Mouse (Mus musculus): ENCODE results near the gene Fhl5.

DNA sequence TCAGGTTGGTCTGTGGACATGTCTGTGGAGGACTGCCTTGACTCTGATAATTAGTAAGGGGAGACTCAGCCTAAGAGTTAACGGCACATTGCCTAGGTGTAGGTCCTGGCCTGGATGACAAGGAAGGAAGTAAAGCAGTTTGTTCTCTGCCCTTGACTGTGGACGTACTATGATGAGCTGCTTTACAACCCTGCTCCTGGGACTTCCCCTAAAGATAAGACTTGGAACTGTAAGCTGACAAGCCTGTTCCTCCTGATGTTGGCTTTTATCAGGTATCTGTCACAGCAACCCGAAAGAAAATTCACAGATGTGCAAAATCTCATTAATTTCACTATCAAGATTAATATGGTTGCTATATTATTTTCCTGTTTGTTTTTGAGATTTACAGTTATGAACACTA, 24.5 kb upstream of the Fhl5 start:
- TF ChIP-seq ZNF384 (IDR thresholded peaks at IDR 0.05; ENCODE audit: low read depth, low read length) (no peak), MAFK (IDR thresholded peaks at IDR 0.05; ENCODE audit: insufficient read depth, low read depth, low read length) (no peak), ZC3H11A (IDR thresholded peaks at IDR 0.05; ENCODE audit: borderline replicate concordance, low read depth, low read length) (no peak)

Data from ES-E14 (cell line).